In the genomic region with DNA sequence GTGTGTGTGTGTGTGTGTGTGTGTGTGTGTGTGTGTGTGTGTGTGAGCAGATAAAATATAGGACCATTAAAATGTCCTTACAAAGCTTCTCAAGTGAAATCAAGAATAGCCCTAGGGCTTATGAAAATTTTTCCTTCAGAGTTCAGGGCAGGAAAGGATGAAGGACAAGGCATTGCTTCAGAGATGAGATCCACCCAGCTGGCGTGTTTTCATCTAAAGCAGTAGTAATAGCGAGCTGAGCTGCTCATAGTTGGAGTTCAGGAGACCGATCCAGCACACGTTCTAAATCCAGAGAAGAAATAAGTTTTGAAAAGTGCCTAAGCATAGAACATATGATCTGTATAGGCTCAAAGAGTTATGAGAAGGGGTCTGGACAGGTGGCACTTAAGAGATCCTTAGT, we compare ENCODE assay signal across 21 mouse cellular contexts.
"Had no signal": no experiment of that assay in that cellular context is flagged by ENCODE, and none has a peak within 500 bp of the region (broad histone marks: within the 10 kb centered on the region; RNA-seq: fewer than 3 reads in every experiment).

No protein-coding gene starts in this region.

- DNase-seq: kidney, postnatal 14 days; kidney, postnatal 4 days; liver; lung, adult 18-20 months; lung, postnatal 10 days; lung, postnatal 36 days; retina, postnatal 1 day; right cerebral cortex, postnatal 25 days; thymus, adult 18-20 months; thymus, postnatal 14 days; thymus, postnatal 4 days had no signal

- H3K4me3 ChIP-seq: limb, embryonic 10.5 days; limb, embryonic 13.5 days; liver, embryonic 12.5 days; liver, embryonic 15.5 days; lung, embryonic 15.5 days; megakaryocyte, embryonic 14.5 days; midbrain, embryonic 10.5 days; midbrain, embryonic 13.5 days; myocyte; neural tube, embryonic 13.5 days had no signal

- H3K27ac ChIP-seq: limb, embryonic 10.5 days; limb, embryonic 13.5 days; liver, embryonic 12.5 days; liver, embryonic 15.5 days; lung, embryonic 15.5 days; midbrain, embryonic 10.5 days; midbrain, embryonic 13.5 days; neural tube, embryonic 13.5 days had no signal
